Mouse (Mus musculus): ENCODE measurements around the gene Ttc27. TPM values are rescaled to one million over a fixed set of nuclear protein-coding genes. Genes with fewer than 3 reads are reported as not detected.
"Not testable (repeated sequence)": the region's sequence is repeated elsewhere in the genome, so short reads cannot be mapped to it uniquely, and the experiment has no call there.

Ttc27 gene
- 15.5 and 18.7 TPM in 2 replicates for polyA plus RNA-seq (2015; fragmentation: Nextera tagmentation; extraction: Ambion mirVana)

DNA sequence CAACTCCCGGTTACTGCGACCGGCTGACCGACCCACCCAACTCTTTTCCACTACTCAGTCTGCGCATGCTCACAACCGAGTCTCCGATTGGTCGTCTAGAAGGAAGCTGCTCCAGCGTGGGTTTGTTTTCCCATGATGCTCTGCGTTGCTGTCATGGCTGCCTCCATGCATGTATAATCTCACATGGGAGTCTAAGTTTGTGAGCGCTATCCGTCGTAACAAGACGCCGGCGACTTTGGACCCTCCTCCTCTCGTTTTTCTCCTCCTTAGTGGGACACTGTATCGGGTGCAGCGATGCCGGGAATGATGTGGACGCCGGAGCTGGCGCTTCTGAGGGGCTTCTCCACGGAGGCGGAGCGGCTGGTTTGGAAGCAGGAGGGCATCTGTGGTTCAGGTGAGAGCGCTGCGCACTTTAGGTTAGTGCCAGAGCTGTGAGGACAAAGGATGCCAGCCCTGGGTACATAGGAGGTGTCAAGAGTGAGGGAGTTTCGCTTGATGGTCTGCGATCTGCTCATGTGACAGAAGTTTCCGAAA is at the start of gene Ttc27:
Gene Ttc27 (plus strand): TSS at position 115 of the 534 bp plus-strand sequence.
- H3K9me3 ChIP-seq = no peaks in the 10 kb centered on the region
- peak within 1 kb of the TSS; percentile 51 for H3K9ac ChIP-seq
- WGBS = under 1% methylated on average over 31 of the region's 31 CpGs
- H3K4me2 ChIP-seq = peak within 1 kb of the TSS; percentile 83
- peak within 1 kb of the TSS; percentile 79 for H3K4me3 ChIP-seq
- ATAC-seq (ENCODE audit: low FRiP score, low read depth) = peak; percentile 95
- H3K27me3 ChIP-seq = 0 out of 2 replicates have a peak, but pooled peaks cover 8% of the 10 kb centered on the region
- peaks cover 13% of the 10 kb centered on the region for H3K4me1 ChIP-seq (replicated peaks)
- peak within 1 kb of the TSS; percentile 42; the same call in 1 of the 2 replicates for H3K27ac ChIP-seq (replicated peaks)
- peaks cover 11% of the 10 kb centered on the region for H3K36me3 ChIP-seq

DNA sequence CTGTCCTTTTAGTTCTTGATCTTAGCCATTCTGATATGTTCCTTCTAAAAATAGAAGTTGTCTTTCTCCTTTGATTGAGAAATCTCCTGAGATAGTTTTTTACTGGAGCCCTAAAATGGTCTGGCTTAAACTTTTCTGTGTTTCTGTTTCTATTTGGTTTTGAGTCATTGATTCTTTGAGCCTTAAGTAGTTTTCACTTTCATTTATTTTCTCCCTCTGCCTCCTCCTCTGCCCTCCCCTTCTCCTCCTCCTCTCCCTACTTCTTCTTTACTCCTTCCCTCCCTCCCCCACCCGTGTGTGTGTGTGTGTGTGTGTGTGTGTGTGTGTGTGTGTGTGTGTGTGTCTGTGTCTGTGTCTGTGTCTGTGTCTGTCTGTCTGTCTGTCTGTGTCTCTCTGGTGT is 49.5 kb upstream of the Ttc27 start:
- Histone ChIP-seq H3K9ac (no peak overlapping the region), H3K27me3 (no peaks in the 10 kb centered on the region), H3K9me3 (no peaks in the 10 kb centered on the region), H3K4me3 (no peak overlapping the region), H3K4me1 (replicated peaks) (no peaks in the 10 kb centered on the region), H3K27ac (replicated peaks) (no peak overlapping the region), H3K4me2 (no peak overlapping the region), H3K36me3 (peaks cover 56% of the 10 kb centered on the region)
- no peak for ATAC-seq (ENCODE audit: low FRiP score, low read depth)
- WGBS = no CpG with 5 or more reads among the region's 1 CpGs

DNA sequence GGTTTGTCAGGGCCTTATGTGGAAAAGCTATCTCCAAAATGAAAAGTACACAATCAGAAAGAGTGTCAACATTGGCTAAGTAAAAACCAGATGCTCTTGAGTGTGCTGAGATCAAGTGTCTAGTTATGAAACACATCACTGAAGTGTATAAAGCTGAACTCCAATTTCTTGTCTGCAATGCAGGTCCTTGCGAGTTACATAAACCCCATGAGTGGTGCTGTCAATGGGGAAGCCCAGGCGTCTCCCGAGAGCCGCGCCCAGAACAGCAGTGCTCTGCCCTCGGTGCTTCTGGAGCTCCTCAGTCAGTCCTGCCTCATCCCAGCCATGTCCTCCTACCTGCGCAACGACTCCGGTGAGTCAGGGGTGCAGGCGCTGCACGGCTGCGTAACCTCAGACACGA is 47.5 kb upstream of the Ttc27 start:
- no peaks in the 10 kb centered on the region for H3K4me1 ChIP-seq (replicated peaks)
- no peak for ATAC-seq (ENCODE audit: low FRiP score, low read depth)
- 95% methylated on average over 13 of the region's 13 CpGs for WGBS
- no peaks in the 10 kb centered on the region for H3K27me3 ChIP-seq
- H3K9me3 ChIP-seq = no peaks in the 10 kb centered on the region
- H3K4me2 ChIP-seq = no peak overlapping the region
- H3K27ac ChIP-seq (replicated peaks) = no peak overlapping the region
- no peak overlapping the region for H3K4me3 ChIP-seq
- no peak overlapping the region for H3K9ac ChIP-seq
- peaks cover 36% of the 10 kb centered on the region for H3K36me3 ChIP-seq

DNA sequence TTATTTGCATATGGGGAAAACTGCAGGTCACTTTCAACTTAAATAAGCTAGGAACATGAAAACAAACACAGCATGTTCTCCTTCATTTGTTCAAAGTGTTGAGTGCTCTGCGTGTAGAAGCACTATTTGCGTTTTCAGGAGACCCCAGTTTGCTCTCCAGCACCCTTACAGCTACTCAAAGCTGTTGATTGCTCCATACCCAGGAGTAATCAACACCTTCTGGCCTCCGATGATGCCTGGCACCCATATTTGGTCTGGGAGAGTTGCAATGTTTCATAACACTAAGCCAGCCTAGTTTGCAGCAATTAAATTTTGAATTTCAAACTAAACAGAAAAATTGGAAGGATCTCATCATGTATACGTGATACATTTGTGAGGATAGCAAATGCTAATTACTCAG is 45.1 kb upstream of the Ttc27 start:
- ATAC-seq (ENCODE audit: low FRiP score, low read depth) = no peak

DNA sequence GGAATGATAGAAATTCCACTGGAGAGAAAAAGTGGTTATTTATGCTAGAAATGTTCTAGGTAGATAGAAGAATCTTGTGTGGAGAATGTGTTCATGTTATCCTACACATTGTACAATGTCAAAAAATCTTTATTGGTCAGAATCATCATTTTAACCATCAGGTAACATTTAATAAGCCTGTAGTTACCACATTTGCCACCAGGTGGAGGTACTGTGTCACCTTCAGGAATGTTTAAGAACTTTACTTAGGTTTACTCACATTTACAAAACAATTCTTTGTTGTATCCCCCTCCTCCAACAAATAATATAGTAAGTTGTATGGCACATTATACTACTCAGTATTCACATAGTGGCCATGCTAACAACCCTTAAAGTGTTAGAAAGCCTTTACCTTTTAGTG is 44.3 kb upstream of the Ttc27 start:
- Histone ChIP-seq H3K4me3 (no peak overlapping the region), H3K9ac (no peak overlapping the region), H3K4me1 (replicated peaks) (no peaks in the 10 kb centered on the region), H3K27ac (replicated peaks) (no peak overlapping the region), H3K4me2 (no peak overlapping the region), H3K9me3 (no peaks in the 10 kb centered on the region), H3K36me3 (peaks cover 41% of the 10 kb centered on the region), H3K27me3 (no peaks in the 10 kb centered on the region)
- ATAC-seq (ENCODE audit: low FRiP score, low read depth) = no peak

More for the DNA sequence above, 45.1 kb upstream of the Ttc27 start:
- no peak overlapping the region for H3K27ac ChIP-seq (replicated peaks)
- H3K27me3 ChIP-seq = no peaks in the 10 kb centered on the region
- H3K36me3 ChIP-seq = peaks cover 39% of the 10 kb centered on the region
- no peak overlapping the region for H3K4me3 ChIP-seq
- H3K4me2 ChIP-seq = no peak overlapping the region
- WGBS = 85% methylated on average over 4 of the region's 4 CpGs
- no peaks in the 10 kb centered on the region for H3K9me3 ChIP-seq
- H3K4me1 ChIP-seq (replicated peaks) = no peaks in the 10 kb centered on the region
- H3K9ac ChIP-seq = no peak overlapping the region

DNA sequence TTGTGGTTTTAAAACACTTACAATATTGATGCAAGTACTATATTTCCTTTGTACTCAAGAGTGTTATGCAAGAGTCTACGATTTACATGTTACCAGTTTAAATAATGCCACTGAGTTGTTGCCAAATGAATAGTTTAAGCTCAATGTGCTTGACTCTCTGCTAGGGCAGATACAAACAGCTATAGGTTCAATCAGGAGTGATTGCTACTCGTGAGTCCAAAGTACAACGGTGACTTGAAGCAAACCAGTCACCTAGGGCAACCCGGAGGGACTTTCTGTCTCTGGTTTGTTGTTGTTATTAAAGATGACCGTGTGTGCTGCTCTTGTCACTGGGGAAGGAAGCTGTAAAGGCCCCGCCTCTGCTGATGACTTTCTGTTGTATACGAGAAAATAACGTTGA is 39.5 kb upstream of the Ttc27 start:
- Histone ChIP-seq H3K36me3 (peaks cover 30% of the 10 kb centered on the region), H3K9me3 (no peaks in the 10 kb centered on the region)
- WGBS = 95% methylated on average over 8 of the region's 8 CpGs

DNA sequence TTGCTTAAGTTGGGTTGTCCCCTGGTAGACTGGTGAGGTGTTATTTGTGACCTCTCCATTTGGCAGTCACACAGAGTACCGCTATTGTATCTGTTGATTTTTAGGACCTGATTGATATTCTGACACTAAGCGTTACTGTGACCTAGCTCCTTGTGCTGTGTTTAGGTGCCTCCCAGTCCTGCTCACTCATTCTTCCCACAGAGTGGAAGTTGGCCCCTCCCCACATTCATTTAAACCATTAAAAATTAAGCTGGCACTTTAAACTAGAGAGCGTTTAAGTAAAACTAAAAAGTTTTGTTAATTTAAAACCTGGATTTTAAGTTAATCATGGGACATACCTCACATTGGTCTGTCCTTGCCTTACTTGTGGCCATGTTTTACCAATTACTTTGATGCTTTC is 32.6 kb upstream of the Ttc27 start:
- Histone ChIP-seq H3K36me3 (peaks cover 18% of the 10 kb centered on the region), H3K9me3 (no peaks in the 10 kb centered on the region), H3K4me1 (replicated peaks) (no peaks in the 10 kb centered on the region), H3K9ac (no peak overlapping the region), H3K4me2 (no peak overlapping the region), H3K27ac (replicated peaks) (no peak overlapping the region), H3K4me3 (no peak overlapping the region), H3K27me3 (no peaks in the 10 kb centered on the region)
- 91% methylated on average over 3 of the region's 3 CpGs for WGBS
- no peak for ATAC-seq (ENCODE audit: low FRiP score, low read depth)

More for the DNA sequence above, 39.5 kb upstream of the Ttc27 start:
- Histone ChIP-seq H3K9ac (no peak overlapping the region), H3K4me2 (no peak overlapping the region), H3K27ac (replicated peaks) (no peak overlapping the region), H3K4me3 (no peak overlapping the region), H3K4me1 (replicated peaks) (no peaks in the 10 kb centered on the region), H3K27me3 (no peaks in the 10 kb centered on the region)
- ATAC-seq (ENCODE audit: low FRiP score, low read depth) = no peak

DNA sequence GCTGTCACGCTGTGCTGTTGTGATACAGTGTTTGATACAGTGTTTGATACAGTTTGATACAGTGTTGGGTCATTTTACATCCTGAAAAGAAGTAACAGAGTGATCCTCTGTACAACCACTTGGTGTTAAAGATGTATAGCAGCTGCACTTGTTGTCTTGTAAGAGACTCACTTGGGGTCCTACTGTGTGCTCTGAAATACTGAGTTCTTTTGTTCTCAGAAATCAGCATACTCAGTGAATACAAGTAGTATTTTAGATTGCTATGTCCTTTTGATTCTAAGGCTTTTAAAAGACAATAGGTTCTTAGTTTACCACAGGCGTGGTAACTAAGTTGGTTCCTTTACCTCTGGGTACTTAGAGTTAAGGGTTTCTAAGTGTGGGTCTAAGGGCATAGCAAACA is 29.0 kb upstream of the Ttc27 start:
- H3K27ac ChIP-seq (replicated peaks) = no peak overlapping the region
- no peaks in the 10 kb centered on the region for H3K9me3 ChIP-seq
- no peak overlapping the region for H3K4me2 ChIP-seq
- no peak overlapping the region for H3K9ac ChIP-seq
- no peaks in the 10 kb centered on the region for H3K4me1 ChIP-seq (replicated peaks)
- H3K36me3 ChIP-seq = peaks cover 38% of the 10 kb centered on the region
- no peaks in the 10 kb centered on the region for H3K27me3 ChIP-seq
- no peak overlapping the region for H3K4me3 ChIP-seq
- no peak for ATAC-seq (ENCODE audit: low FRiP score, low read depth)
- WGBS = 87% methylated on average over 2 of the region's 2 CpGs

DNA sequence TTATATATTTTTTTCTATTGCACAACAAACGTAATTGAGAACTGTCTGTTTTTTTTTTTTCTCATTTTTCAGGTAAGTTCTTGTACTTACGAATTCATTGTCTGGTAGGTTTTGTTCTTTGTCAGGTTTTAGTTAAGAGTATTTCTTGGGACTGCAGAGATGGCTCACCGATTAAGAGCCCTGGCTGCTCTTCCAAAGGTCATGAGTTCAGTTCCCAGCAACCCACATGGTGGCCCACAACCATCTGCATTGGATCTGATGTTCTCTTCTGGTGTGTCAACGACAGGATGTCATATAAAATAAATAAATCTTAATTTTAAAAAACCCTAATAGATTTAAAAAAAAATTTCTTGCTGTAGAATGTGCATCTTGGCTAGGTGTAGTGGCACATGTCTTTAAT is 28.1 kb upstream of the Ttc27 start:
- Histone ChIP-seq H3K36me3 (peaks cover 44% of the 10 kb centered on the region), H3K27me3 (no peaks in the 10 kb centered on the region), H3K4me3 (no peak overlapping the region), H3K9ac (no peak overlapping the region), H3K4me1 (replicated peaks) (no peaks in the 10 kb centered on the region), H3K9me3 (no peaks in the 10 kb centered on the region), H3K4me2 (no peak overlapping the region), H3K27ac (replicated peaks) (no peak overlapping the region)
- ATAC-seq (ENCODE audit: low FRiP score, low read depth) = no peak
- WGBS = 94% methylated on average over 4 of the region's 4 CpGs

DNA sequence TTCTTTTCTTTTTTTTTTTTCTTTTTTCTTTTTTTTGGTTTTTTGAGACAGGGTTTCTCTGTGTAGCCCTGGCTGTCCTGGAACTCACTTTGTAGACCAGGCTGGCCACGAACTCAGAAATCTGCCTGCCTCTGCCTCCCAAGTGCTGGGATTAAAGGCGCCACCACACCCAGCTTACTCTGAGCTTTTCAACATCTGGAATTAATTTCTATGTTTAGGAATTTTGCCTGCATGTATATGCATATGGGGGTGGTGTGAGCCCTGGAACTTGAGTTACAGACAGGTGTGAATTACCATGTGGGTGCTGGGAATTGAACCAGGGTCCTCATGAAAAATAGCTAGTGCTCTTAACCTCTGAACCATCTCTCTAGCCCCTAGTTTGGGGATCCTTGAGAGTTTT is 15.9 kb upstream of the Ttc27 start:
- H3K36me3 ChIP-seq = peaks cover 75% of the 10 kb centered on the region
- not testable (repeated sequence) for H3K4me3 ChIP-seq; H3K27ac ChIP-seq (replicated peaks); H3K9ac ChIP-seq; ATAC-seq (ENCODE audit: low FRiP score, low read depth); H3K9me3 ChIP-seq; H3K27me3 ChIP-seq; H3K4me1 ChIP-seq (replicated peaks); H3K4me2 ChIP-seq
- 100% methylated on average over 2 of the region's 2 CpGs for WGBS

DNA sequence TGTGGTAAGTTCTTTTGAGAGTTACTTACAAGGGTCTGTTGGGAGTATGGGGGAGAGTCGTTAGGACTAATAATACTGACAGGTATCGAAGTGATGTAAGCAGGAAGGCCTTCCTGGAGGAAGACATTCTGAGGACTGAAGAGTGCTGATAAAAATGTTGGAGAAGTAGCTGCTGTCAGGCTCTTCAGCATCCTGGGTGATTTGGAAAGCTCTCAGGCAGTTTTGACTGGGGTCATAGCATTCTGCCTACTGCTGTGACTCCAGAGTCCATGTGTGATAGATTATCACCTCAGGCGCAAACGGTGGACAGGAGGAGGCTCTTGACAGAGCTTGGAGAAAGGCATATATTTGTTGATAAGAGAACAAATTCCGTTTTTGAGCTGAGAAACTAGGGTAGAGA is 12.1 kb upstream of the Ttc27 start:
- no peak overlapping the region for H3K9ac ChIP-seq
- no peak overlapping the region for H3K27ac ChIP-seq (replicated peaks)
- peaks cover 37% of the 10 kb centered on the region for H3K36me3 ChIP-seq
- no peaks in the 10 kb centered on the region for H3K9me3 ChIP-seq
- WGBS = 89% methylated on average over 5 of the region's 5 CpGs
- no peak for ATAC-seq (ENCODE audit: low FRiP score, low read depth)
- H3K4me3 ChIP-seq = no peak overlapping the region
- no peaks in the 10 kb centered on the region for H3K4me1 ChIP-seq (replicated peaks)
- no peaks in the 10 kb centered on the region for H3K27me3 ChIP-seq
- no peak overlapping the region for H3K4me2 ChIP-seq

DNA sequence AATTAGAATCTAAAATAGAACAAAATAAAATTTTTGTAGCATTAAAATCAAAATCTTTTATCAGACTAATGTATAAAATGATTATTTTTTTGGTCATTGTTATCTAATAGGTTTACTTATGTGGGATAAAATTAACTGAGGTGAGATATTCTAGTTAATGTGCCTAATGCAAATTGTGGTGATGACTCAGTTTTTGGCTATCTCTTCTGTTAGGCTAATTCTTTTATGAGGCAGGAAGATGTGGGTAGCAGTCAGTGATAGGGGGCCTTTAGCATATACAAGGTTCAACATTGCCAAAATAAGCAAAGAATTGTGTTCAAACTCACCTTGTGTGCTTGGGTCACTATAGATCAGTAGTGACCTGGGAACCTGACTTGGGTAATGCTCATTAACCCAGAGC is 10.9 kb upstream of the Ttc27 start:
- Histone ChIP-seq H3K4me1 (replicated peaks) (no peaks in the 10 kb centered on the region), H3K27me3 (no peaks in the 10 kb centered on the region), H3K9ac (no peak overlapping the region), H3K4me2 (no peak overlapping the region), H3K4me3 (no peak overlapping the region), H3K27ac (replicated peaks) (no peak overlapping the region), H3K9me3 (no peaks in the 10 kb centered on the region), H3K36me3 (peaks cover 26% of the 10 kb centered on the region)
- ATAC-seq (ENCODE audit: low FRiP score, low read depth) = no peak

DNA sequence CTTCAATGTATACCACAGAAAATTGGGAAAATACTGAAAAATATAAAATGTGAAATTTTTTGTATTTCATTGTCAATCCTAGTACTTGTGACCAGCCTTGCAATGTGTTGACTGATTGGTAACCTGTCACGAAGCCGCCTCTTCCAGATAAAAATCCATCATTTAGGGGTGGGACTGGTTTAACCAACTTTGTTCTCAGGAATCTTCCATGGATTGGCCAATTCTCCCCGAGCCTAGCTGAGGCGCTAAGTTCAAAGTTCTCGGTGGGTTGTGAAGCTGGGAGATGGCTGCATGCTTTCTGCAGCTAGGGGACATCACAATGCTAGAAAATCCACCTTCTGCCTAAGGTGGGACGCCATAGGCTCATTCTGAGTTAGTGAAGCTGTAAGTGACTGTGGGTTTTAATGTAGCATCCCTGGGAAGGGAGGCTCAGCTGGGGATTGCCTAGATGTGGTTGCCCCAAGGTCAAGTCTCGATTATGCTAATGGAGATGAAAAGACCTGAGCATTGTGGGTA is 9.8 kb upstream of the Ttc27 start:
- WGBS = 89% methylated on average over 7 of the region's 7 CpGs
- Histone ChIP-seq H3K4me2 (no peak overlapping the region), H3K4me1 (replicated peaks) (no peaks in the 10 kb centered on the region), H3K27me3 (no peaks in the 10 kb centered on the region), H3K36me3 (peaks cover 20% of the 10 kb centered on the region), H3K9ac (no peak overlapping the region), H3K9me3 (no peaks in the 10 kb centered on the region), H3K27ac (replicated peaks) (no peak overlapping the region), H3K4me3 (no peak overlapping the region)
- ATAC-seq (ENCODE audit: low FRiP score, low read depth) = no peak

All from hindbrain, embryonic 15.5 days (tissue).